Mouse (Mus musculus) heart, embryonic 16.5 days (tissue): ENCODE results near the gene Abhd12b. TPM values are rescaled to one million over a fixed set of nuclear protein-coding genes. Genes with fewer than 3 reads are reported as not detected.

ENCODE experiments used
- ATAC-seq: fragments of 200-750 bp; cut with Nextera tagmentation; replicated peaks from 2 replicates; pipeline ENCODE4 v1.8.0; 2017; ENCODE audit warnings: moderate number of reproducible peaks; ENCODE audit not compliant: insufficient read depth, low FRiP score; ENCODE audit errors: extremely low read depth
- H3K27ac ChIP-seq: fragments of 300-500 bp; sonication (generic); 2 replicates; pipeline ENCODE4 v1.5.1; 2014; ENCODE audit warnings: mild to moderate bottlenecking, low read length, control low read depth, moderate library complexity
- H3K27me3 ChIP-seq: fragments of 300-500 bp; sonication (generic); 2 replicates; pipeline ENCODE4 v1.6.1; 2014; ENCODE audit warnings: low read length, mixed read lengths; ENCODE audit not compliant: control insufficient read depth, insufficient read depth
- H3K36me3 ChIP-seq: fragments of 300-500 bp; sonication (generic); 2 replicates; pipeline ENCODE4 v1.6.1; 2014; ENCODE audit not compliant: control insufficient read depth, insufficient read depth
- H3K4me1 ChIP-seq: fragments of 300-500 bp; sonication (generic); 2 replicates; pipeline ENCODE4 v1.6.1; 2014; ENCODE audit warnings: low read length, mixed read lengths; ENCODE audit not compliant: control insufficient read depth, insufficient read depth
- H3K4me2 ChIP-seq: fragments of 300-500 bp; sonication (generic); 2 replicates; pipeline ENCODE4 v1.6.1; 2014; ENCODE audit warnings: low read depth, mild to moderate bottlenecking, control low read depth, low read length
- H3K4me3 ChIP-seq: fragments of 300-500 bp; sonication (generic); 2 replicates; pipeline ENCODE4 v1.5.1; 2014; ENCODE audit warnings: mild to moderate bottlenecking, control low read depth, low read length
- H3K9ac ChIP-seq: fragments of 300-500 bp; sonication (generic); 2 replicates; pipeline ENCODE4 v1.6.1; 2014; ENCODE audit warnings: low read length, control low read depth
- H3K9me3 ChIP-seq: fragments of 300-500 bp; sonication (generic); replicated peaks from 2 replicates; pipeline ENCODE4 v1.6.1; 2016; ENCODE audit warnings: low read length; ENCODE audit not compliant: control insufficient read depth
- WGBS: fragments of 180-500 bp; shearing (Covaris S2); extraction: QIAGEN DNeasy Blood & Tissue Kit; methylation state at CpG from one replicate; pipeline ENCODE4 v1.1.7; 2014; 5-methylcytosine and 5-hydroxymethylcytosine counted together
- polyA plus RNA-seq: library from polyadenylated mRNA; unstranded; fragments of >200 nt; fragmentation: Nextera tagmentation; extraction: Ambion mirVana; gene quantifications from 2 replicates; pipeline ENCODE4 v1.2.1, GENCODE M21; 2015

Abhd12b gene
- polyA plus RNA-seq, 1 experiment from 2014 or later: not detected

DNA sequence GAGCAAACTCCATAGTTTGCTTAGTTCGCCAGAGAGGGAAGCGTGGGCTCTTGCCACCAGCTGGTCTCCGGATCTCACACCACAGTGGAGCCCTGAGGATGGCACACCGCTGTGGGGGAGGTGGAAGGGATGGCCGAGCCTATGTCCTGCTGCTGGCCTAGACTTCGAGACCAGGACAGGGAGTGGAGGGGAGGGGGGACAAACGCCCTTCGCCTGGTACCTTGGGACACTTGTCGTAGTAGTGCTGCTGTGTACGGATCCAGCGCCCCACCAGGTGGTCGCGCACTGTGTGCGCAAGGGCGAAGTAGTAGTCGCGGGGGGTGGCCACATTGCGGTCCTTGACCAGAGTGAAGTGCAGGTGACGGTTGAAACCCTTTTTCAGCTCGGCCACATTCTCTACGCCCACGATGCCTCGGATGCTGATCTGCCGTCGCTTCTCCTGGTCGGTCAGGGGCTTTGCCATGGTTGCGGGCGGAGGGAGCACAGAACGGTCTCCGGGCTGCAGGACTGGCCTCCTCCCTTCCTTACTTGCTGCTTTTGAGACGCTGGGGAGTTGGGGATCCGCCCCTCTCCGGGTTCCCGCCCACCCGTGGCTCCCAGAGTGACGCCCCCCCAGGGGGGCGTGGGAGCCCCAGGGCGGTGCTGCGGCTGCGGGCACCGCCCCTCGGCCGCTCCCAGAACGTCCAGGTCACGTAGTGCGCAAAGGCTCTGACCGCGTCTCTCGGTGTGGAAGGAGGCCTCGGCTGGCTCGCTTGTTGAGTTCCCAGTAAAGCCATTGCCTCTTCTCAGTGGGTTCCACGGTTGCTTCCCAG, 73.4 kb downstream of the Abhd12b start:
- Histone ChIP-seq H3K4me1 (peaks cover 27% of the 10 kb centered on the region), H3K27me3 (no peaks in the 10 kb centered on the region), H3K4me2 (peak overlapping the region; percentile 72), H3K9ac (peak overlapping the region; percentile 80), H3K36me3 (no peaks in the 10 kb centered on the region), H3K9me3 (no peaks in the 10 kb centered on the region), H3K27ac (peak overlapping the region; percentile 86), H3K4me3 (peak overlapping the region; percentile 59)
- peak; percentile 97 for ATAC-seq
- WGBS: under 1% methylated on average over 52 of the region's 52 CpGs

DNA sequence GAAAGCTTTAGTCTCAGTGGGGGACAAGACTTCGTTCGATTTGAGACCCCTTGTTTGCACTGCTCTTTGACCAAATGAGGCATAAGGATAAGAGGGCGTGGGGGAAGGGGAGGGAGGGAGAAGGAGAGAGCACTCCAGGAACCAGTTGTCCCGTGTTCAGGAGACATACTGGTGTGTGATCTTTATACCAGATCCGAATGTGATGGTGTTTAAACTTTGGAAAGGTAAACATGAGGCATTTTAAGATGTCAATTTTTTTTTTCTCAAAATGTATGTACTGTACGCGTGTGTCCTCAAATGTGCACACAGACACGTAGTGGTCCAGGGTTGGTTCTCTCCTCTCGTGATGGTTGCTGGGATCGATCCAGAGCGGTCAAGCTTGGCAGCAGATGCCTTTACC, 74.2 kb downstream of the Abhd12b start:
- Histone ChIP-seq H3K27ac (peak overlapping the region; percentile 86), H3K9ac (peak overlapping the region; percentile 80), H3K4me2 (peak overlapping the region; percentile 72), H3K4me3 (peak overlapping the region; percentile 59; the same call in 1 of the 2 replicates), H3K9me3 (no peaks in the 10 kb centered on the region), H3K27me3 (no peaks in the 10 kb centered on the region), H3K4me1 (peaks cover 25% of the 10 kb centered on the region), H3K36me3 (no peaks in the 10 kb centered on the region)
- ATAC-seq: no peak
- WGBS: 61% methylated on average over 11 of the region's 11 CpGs

DNA sequence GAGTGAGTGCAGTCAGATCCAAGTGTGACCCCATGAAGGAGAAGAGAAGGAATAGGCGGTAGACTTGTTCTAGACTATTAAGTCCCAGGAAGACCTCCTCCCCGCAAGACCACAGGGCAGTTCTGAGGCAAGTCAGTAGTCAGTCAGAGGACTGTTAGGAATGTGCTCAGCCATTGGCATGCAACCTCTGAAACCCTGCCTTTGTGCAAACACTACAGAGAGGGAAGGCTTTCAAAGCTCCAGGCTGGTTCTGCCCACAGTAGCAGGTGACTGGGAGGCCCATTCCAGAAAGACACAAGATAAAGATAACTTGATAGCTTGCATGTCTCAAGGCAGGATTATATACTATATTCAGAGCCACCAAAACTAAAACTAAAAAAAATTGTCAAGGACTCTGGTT, 77.4 kb downstream of the Abhd12b start, which contains the start of gene Pygl:
Pygl (minus strand) TSS at position 195 of the 400 bp plus-strand sequence.
- peak within 1 kb of the TSS; percentile 37; the same call in 1 of the 2 replicates for H3K27ac ChIP-seq
- H3K4me3 ChIP-seq: no peak within 1 kb of the TSS
- ATAC-seq: no peak
- no peak within 1 kb of the TSS for H3K4me2 ChIP-seq
- H3K27me3 ChIP-seq: no peaks in the 10 kb centered on the region
- WGBS: 51% methylated on average over 2 of the region's 2 CpGs
- no peaks in the 10 kb centered on the region for H3K36me3 ChIP-seq
- no peaks in the 10 kb centered on the region for H3K9me3 ChIP-seq
- peaks cover 16% of the 10 kb centered on the region for H3K4me1 ChIP-seq
- H3K9ac ChIP-seq: no peak within 1 kb of the TSS

DNA sequence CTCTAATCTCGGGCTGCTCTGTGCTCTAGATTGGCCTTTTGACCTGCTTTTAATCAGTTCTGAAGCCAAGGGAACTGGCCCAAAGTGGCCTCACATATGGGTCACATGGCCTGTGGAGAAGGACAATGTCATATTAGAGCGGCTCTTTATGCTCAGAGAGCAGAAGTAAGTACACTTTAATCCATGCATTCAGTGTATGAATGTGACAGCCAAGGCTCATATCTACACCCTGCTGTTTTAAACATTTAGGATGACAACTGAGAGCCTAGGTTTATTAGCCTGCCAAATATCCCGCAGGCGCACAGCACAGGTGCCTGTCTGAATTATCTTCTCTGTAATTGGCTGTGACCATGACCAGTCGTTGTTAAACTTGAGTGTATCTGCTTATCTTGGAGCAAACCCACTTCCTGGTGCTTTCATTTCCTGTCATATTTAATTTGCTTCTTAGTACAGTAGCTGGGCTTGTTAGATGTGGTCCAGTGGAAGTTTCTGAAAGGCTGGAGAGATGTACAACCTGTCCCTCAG, 78.1 kb downstream of the Abhd12b start:
- H3K27me3 ChIP-seq: no peaks in the 10 kb centered on the region
- 33% methylated on average over 5 of the region's 5 CpGs for WGBS
- no peak overlapping the region for H3K27ac ChIP-seq

More for the DNA sequence above, 78.1 kb downstream of the Abhd12b start:
- Histone ChIP-seq H3K4me1 (peaks cover 13% of the 10 kb centered on the region), H3K4me2 (no peak overlapping the region), H3K9ac (no peak overlapping the region), H3K9me3 (no peaks in the 10 kb centered on the region), H3K4me3 (no peak overlapping the region), H3K36me3 (no peaks in the 10 kb centered on the region)
- ATAC-seq: no peak

Other genes with a start within 250 kb of the Abhd12b start
- gene Sav1, start 167.1 kb upstream of the Abhd12b start, polyA plus RNA-seq: 1.8 and 4.4 TPM in 2 replicates
- gene Nin, start 40.4 kb upstream of the Abhd12b start, polyA plus RNA-seq: 7.9 and 9.8 TPM in 2 replicates
- 52.9 and 54.1 TPM in 2 replicates for gene Pygl, start 77.3 kb downstream of the Abhd12b start, polyA plus RNA-seq
- gene Trim9, start 193.5 kb downstream of the Abhd12b start, polyA plus RNA-seq: 0.11 and 0.51 TPM in 2 replicates